Mouse (Mus musculus): Measurements from ENCODE around the gene Rbm19.

GRCm38 (mm10) chr5:120094602-120095001 lies 21.7 kb upstream of the Rbm19 start:
- TF ChIP-seq CTCF (IDR thresholded peaks at IDR 0.05; ENCODE audit: extremely low read depth, insufficient read depth, low read length) (peak; percentile 45), POLR2A (IDR thresholded peaks at IDR 0.05; ENCODE audit: extremely low read depth, insufficient read depth, low read length) (no peak)
